Mouse (Mus musculus): ENCODE results near the gene Brdt.
A peak's percentile ranks its signal among the peaks of the same experiment; 100 is the strongest.

The Brdt gene

GRCm38 (mm10) chr5:107330916-107331421 lies at the start of gene Brdt:
Gene Brdt, plus strand, starts transcription at chr5:107331159.
- DNase-seq: no peak

DNA sequence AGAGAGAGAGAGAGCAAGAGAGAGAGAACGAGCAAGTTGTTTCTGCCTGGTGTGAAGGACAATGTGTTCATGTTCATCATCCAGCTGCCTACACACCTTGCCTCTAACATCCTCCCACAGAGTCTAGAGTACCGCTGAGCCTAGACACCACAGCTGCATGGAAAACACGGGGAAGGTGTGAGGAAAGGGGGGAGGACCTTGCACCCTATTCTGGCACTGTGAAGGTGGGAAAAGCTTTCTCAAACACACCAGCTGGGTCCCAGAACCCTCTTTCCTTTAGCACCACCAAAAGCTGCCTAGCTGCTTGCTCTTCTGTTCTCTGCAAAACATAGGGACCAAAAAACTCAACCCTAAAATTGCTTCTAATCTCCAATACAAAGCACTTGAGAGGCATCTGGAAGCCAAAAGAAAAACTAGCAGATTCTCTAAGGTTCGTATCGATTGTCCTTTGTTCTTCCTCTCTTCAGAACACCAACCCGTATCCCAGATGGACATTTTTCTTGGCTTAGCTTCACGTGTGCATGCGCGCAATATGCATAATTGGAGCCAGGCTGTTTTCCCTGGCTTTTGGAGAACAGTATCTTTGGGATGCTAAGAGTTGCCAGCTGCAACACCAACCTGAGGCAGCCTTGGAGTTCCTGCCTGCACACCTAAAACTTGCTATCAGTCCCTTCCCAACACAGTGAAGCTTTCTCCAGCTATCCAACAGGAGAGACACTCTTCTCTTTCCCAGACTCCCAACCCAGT lies 48.2 kb upstream of the Brdt start:
- DNase-seq: peak in 1 of 2 experiments; percentile 45

- DNase-seq: no peak
These were observed 46.9 kb upstream of the Brdt start for GRCm38 (mm10) chr5:107283935-107284524.

- DNase-seq: no peak
These were observed 45.4 kb upstream of the Brdt start for GRCm38 (mm10) chr5:107285563-107285962.

GRCm38 (mm10) chr5:107287254-107287907 lies 43.6 kb upstream of the Brdt start:
- peak; percentile 81 to 83 for DNase-seq

DNA sequence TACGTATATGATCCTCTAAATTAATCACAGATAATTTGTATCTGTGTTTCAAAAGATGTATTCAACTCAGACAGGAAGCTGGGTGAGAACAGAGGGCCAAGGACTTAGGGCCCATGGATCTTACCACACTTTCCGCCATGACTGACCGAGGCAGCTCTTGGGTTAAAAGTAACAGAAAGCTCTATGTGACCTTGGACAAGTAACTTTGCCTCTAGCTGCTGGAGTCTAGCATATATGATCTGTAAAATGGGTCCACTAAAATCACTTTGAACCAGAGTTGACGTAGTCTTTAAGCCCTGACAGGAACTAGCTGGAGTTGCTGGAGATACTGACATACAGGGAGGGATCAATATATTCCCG lies 43.1 kb upstream of the Brdt start:
- peak in 1 of 2 experiments; percentile 29 for DNase-seq

DNA sequence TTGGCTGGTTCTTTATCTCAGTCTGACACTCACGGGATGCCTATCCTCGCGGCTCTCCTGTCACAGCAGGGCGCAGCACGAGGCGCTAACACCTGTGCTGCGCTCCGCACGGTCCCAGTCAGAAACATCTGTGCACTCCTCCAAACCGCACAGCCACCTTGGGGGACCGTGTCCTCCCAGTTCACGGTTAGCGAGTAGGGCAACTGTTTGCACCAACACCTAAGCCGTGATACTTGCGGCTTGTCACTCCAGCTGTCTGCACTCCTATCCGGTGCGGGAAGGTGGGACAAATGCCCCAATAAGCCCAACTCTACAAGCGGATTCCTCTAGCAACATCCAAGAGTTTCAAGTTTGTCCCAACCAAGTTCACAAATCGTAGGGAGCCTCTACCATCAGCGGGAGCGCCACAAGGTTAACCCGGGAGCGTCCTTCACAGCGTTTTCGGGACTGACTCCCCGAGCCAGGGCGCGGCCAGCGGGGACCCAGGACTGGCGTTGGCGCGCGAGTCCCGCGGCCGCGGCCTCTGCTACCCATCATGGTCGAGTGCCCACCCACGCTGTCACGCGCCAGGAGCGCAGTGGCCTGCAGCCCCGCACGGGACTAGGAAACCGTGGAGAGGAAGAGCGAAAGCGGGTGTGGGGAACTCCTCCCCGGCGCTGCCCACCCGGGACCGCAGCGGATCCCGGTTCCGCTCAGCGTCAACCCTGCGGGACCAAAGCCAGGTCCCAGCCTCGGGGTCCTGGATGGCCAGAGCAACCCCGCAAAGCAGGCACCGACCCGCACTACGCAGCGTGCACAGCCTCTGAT lies 42.3 kb upstream of the Brdt start:
- DNase-seq: peak; percentile 48 to 73

DNA sequence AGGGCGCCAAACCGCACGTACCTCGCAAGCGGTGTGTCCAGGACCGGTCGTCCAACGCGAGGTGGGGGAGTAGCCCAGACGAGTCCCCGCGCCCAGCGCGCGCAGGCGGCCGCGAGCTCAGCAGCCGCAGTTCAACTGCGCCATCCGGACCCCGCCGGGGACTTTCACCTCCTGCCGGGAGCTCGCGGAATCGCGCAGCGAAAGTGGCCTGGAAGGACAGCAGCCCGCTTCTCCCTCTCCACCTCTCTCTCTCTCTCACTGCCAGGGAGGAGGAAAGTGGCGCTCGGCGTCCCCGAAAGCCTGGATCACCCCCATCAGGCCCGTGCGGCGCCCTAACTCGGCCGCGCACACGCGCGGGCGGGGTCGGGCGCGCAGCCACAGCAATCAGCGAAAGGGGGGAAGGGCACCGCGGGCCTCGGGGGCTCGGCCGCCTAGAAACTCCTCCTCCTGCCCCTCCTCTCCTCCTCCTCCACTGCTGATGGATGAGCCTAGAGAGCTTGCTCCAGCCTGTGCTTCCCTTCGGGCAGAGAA lies 41.7 kb upstream of the Brdt start, which contains the start of gene Tgfbr3:
Gene Tgfbr3, minus strand, starts transcription at position 396 of the 531 bp plus-strand sequence.
- DNase-seq: peak; percentile 87 to 89

DNA sequence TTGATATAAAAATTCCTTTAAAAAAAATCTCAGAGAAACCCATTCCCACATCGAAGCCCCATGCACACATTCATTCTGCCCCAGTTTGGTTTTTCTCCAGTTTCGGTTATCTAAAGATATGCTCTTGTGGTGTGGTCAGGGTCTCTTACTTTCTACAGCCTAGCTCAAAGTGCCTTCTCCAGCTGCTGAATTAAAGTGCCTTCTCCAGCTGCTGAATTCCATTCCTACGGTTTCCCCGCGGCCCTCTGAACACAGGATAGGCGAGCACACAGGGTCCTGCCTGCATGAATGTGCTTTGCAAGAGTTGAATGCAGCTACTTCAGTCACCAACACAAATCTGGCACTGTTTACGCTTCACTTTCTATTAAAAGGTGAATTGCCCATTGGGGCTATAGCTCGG lies 41.0 kb upstream of the Brdt start:
- DNase-seq: no peak

- DNase-seq: no peak
These were observed 36.9 kb upstream of the Brdt start for GRCm38 (mm10) chr5:107294041-107294440.

GRCm38 (mm10) chr5:107295061-107295816 lies 35.7 kb upstream of the Brdt start:
- DNase-seq: peak; percentile 43 to 52

DNA sequence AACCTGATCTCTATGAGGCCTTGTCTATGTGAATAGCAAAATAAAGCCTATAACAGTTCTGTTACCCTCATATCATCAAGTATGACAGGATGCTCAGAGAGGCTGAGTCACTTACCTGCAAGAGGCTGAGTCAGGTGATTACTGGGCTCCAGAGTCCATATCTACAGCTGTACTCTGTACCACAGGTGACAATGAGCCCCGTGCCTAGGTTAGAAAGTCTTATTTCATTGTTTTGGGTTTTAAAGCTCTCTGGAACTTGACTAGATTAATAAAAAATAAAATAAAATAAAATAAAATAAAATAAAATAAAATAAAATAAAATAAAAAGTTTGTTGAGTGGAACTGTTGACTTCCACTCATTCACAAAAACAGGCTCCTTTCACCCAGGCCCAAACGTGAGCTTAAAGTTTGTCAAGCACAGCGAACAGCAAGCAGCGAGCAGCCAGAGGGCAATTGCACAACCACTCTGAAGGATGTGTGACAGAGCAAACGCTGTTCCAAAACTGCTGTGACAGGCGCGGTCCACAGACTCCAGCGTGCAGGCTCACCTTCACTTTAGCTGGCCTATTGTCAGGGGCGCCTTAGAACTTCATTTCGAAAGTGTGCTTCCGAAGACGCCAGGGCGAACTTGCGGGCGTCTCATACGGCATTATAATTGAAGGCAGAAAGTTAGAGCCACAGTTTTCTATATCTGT lies 35.0 kb upstream of the Brdt start:
- DNase-seq: peak in 1 of 2 experiments; percentile 39

GRCm38 (mm10) chr5:107296512-107297322 lies 34.2 kb upstream of the Brdt start:
- peak; percentile 76 to 80 for DNase-seq

DNA sequence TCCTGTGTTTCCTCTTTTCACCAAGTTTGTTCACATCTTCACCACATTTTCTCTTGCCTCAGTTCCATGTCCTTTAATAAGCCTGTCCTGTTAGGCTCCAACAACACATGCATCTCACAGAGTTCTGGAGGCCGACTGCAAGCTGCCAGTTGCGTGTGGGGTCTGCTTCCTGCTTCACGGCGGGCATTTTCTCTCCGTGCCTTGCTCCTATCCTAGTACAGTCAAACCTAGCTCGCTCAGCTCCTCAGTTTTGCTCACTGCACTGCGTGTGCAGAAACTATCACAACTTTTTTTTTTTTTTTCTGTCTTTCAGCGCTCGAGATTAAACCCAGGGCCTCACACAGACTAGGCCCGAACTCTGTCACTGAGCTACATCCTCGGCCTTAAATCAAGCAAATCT lies 32.1 kb upstream of the Brdt start:
- no peak for DNase-seq

DNA sequence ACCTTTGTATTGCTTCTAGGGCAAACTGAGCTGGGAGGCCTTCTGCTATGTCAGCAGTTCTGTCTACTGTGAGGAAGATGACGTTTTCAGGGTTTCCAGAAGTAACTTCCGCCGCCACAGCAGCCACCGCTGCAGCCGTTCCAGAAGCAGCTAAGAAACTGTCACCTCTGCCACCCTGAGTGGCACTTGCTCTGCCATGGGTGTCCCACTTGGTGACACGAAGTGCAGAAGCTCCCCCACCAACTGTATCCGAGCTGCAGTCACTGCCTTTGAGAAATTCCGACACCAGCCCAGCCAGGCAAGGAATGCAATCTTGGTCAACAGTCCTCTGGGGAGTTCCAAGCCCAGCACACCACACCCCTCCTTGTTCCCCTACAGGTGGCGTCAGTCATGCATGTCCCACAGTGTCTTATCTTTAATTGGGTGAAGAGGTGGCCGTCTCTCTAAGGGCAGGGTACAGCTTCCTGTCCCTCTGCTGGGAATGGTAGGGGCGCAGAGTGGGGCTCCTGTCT lies 27.6 kb upstream of the Brdt start:
- no peak for DNase-seq

DNA sequence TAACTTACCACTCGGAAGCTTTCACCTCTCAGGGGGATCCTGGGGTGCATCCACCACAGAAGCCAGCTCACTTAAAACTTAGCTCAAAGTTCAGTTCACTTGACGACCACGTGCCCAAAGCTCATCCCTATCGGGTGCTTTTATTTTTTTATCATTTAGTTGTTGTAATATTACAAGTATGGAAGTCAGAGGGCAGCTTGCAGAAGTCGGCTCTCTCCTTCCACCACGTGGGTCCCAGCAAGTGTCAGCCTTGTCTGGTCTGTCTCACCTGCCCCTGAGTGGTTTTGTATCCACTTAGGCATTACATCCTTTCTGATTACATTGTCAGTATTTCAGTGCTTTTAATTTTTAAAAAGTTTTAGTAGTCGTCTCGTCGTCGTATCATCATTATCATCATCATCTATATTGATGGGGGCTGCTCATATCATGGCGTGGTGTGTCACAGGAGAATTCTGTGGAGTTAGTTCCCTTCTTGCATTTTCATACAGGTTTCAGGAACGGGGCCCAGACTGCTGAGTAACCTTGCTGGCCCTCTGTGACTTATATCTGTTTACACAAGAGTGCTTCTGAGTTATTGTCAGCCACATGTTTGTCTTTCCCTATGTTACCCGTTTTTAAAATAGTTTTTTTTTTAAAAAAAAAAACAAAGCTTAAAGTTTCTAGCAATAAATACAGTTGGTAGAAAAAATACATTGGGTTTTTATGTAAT lies 26.7 kb upstream of the Brdt start:
- DNase-seq: no peak

GRCm38 (mm10) chr5:107307432-107307831 lies 23.5 kb upstream of the Brdt start:
- DNase-seq: no peak

GRCm38 (mm10) chr5:107317141-107317540 lies 13.8 kb upstream of the Brdt start:
- no peak for DNase-seq

GRCm38 (mm10) chr5:107320703-107321102 lies 10.3 kb upstream of the Brdt start:
- peak; percentile 43 to 53 for DNase-seq
